Mouse (Mus musculus) heart, postnatal 36 days (tissue): ENCODE results near the gene Uba1. TPM values are rescaled to one million over a fixed set of nuclear protein-coding genes. Genes with fewer than 3 reads are reported as not detected.
"Not testable (repeated sequence)": the region's sequence is repeated elsewhere in the genome, so short reads cannot be mapped to it uniquely, and the experiment has no call there.

Experiments used
- DNase-seq, 2 experiments: peaks; one replicate each; pipeline ENCODE4 v3.0.0; 2021 to 2022
- intact Hi-C: fragments of 180-260 bp; cut with DNase I; formaldehyde crosslinking; loops from one replicate; pipeline ENCODE4 v1.15.1; 2025
- total RNA-seq, 2 experiments: library from RNA; stranded (reverse); gene quantifications; 2 replicates each; pipeline ENCODE4 v1.2.3; 2021

Uba1 gene
- total RNA-seq, 2 experiments from 2014 or later, result 220 to 228 TPM

GRCm38 (mm10) chrX:20704295-20705082, 46.4 kb downstream of the Uba1 start:
- peak; percentile 68 to 73 for DNase-seq
- intact Hi-C loops, result loop anchor here (5.0 kb wide), 1 partner anchor 37 kb away; no protein-coding TSS in a partner anchor

- intact Hi-C loops, result no loop called here
- no peak for DNase-seq
Measured at GRCm38 (mm10) chrX:20705083-20705402, 46.9 kb downstream of the Uba1 start.

- DNase-seq, result no peak
- intact Hi-C loops, result no loop called here
Measured at GRCm38 (mm10) chrX:20728681-20729080, 70.6 kb downstream of the Uba1 start.

- intact Hi-C loops, result not testable (repeated sequence)
- peak; percentile 3 to 7 for DNase-seq
Measured at GRCm38 (mm10) chrX:20730048-20730447, 71.9 kb downstream of the Uba1 start.

Other genes starting within 250 kb of the Uba1 start
- gene Jade3, start 232.6 kb upstream of the Uba1 start, total RNA-seq, result 1 to 10 TPM; 1.8 to 2.7 TPM
- gene Rgn, start 108.5 kb upstream of the Uba1 start, total RNA-seq, result under 1 TPM; 0.31 to 0.38 TPM
- gene Rbm10, start 40.8 kb upstream of the Uba1 start, total RNA-seq, result 10 to 100 TPM; 19.5 to 20.1 TPM
- 100 to 1,000 TPM; 685 to 742 TPM for gene Ndufb11, start 40.7 kb upstream of the Uba1 start, total RNA-seq
- 100 to 1,000 TPM; 128 to 142 TPM for gene Cdk16, start 29.6 kb downstream of the Uba1 start, total RNA-seq
- 1 to 10 TPM; 4.3 to 7.9 TPM for gene Usp11, start 45.6 kb downstream of the Uba1 start, total RNA-seq
- gene Araf, start 139.5 kb downstream of the Uba1 start, total RNA-seq, result 10 to 100 TPM; 84.2 to 87.9 TPM
- gene Timp1, start 211.8 kb downstream of the Uba1 start, total RNA-seq, result 1 to 10 TPM; 2.6 to 5.0 TPM